Mouse (Mus musculus): Measurements from ENCODE around the gene Chn2. TPM values are rescaled to one million over a fixed set of nuclear protein-coding genes. Genes with fewer than 3 reads are reported as not detected.

The Chn2 gene
- total and polyA plus RNA-seq, 3 experiments: not detected

DNA sequence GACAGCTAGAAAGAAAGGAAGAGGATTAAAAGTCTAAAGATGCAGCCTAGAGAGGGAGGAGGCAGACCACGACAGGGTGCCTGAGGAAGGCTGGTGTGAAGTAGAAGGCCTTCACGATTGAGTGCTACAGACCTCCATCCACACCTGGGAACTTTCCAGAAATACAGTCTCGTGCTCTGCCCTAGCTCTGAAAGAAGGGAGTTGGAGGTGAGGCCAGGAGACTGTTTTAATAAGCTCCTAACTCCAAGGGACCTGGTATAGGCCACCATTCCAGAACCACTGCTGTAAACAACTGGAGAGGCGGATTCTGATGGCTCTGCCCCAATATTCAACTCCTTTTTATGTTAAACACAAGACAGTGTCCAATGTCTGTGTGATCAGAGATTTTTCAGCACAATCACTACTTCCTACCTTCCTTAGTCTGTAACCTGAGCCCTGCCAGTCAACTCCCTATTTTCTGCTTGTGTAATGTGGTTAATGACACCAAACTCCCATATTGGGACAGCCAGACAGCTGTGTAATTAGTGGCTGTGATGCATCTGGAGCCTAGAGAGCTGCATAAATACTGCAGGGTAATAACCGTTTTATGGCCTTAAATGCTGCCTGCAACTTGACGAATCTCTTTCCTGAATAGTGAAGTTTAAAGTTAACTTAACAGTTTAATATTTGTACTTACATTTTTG, 109.6 kb downstream of the Chn2 start:
- no peaks in the 10 kb centered on the region for H3K36me3 ChIP-seq (replicated peaks in 1 of 2; ENCODE audit: control insufficient read depth in 1 of 2, insufficient read depth in 1 of 2, low read length in 1 of 2)
- in situ Hi-C loops (cut with MboI; ENCODE audit: low pct_ligation_motif_present, low pct_unique_long_range_greater_than_20kb, low sequenced_read_pairs) (no loop called here), dilution Hi-C loops (cut with MboI; ENCODE audit: extremely low pct_ligation_motif_present, extremely low pct_unique_long_range_greater_than_20kb, low sequenced_read_pairs) (no loop called here)
- peaks cover 9 to 57% of the 10 kb centered on the region in 2 experiments for H3K4me1 ChIP-seq (ENCODE audit: control insufficient read depth in 1 of 2, insufficient read depth in 2 of 2)
- DNase-seq (ENCODE audit: extremely low read depth): no peak
- no peak overlapping the region for H3K4me2 ChIP-seq (ENCODE audit: insufficient read depth, low read depth, poor library complexity, severe bottlenecking)
- H3K79me2 ChIP-seq (replicated peaks; ENCODE audit: control insufficient read depth, extremely low read depth, insufficient read depth, poor library complexity, severe bottlenecking): no peaks in the 10 kb centered on the region
- no peak overlapping the region for H3K9ac ChIP-seq (ENCODE audit: insufficient read depth, low read depth)
- no peak overlapping the region for H3K4me3 ChIP-seq (replicated peaks in 1 of 3; ENCODE audit: low read depth in 2 of 3, low read length in 2 of 3, poor library complexity in 1 of 3)
- H3K27ac ChIP-seq (ENCODE audit: insufficient read depth, low read depth): no peak overlapping the region
- H3K27me3 ChIP-seq (replicated peaks): no peaks in the 10 kb centered on the region
- no peaks in the 10 kb centered on the region for H3K9me3 ChIP-seq (replicated peaks; ENCODE audit: low read length)
- TF ChIP-seq ELF1 (IDR thresholded peaks at IDR 0.05; ENCODE audit: low read depth, low read length): no peak
- TF ChIP-seq ZMIZ1 (IDR thresholded peaks at IDR 0.05; ENCODE audit: low read depth, low read length): no peak
- TF ChIP-seq ETS1 (conservative IDR thresholded peaks at IDR 0.05; ENCODE audit: low read depth, low read length): no peak
- TF ChIP-seq EP300 (IDR thresholded peaks at IDR 0.05; ENCODE audit: low read length): no peak
- no peak for TF ChIP-seq TCF12 (IDR thresholded peaks at IDR 0.05; ENCODE audit: low read depth, low read length)
- TF ChIP-seq MAFK (IDR thresholded peaks at IDR 0.05; ENCODE audit: insufficient replicate concordance, low read length): no peak
- TF ChIP-seq JUND (conservative IDR thresholded peaks at IDR 0.05; ENCODE audit: low read depth, low read length): no peak
- TF ChIP-seq HCFC1 (IDR thresholded peaks at IDR 0.05; ENCODE audit: low read depth, low read length): no peak
- no peak for TF ChIP-seq USF1 (IDR thresholded peaks at IDR 0.05; ENCODE audit: low read depth, low read length)
- TF ChIP-seq ZC3H11A (IDR thresholded peaks at IDR 0.05; ENCODE audit: low read depth, low read length): no peak
- no peak for TF ChIP-seq CHD2 (IDR thresholded peaks at IDR 0.05; ENCODE audit: low read length)
- TF ChIP-seq JUN (IDR thresholded peaks at IDR 0.05; ENCODE audit: insufficient read depth, low read depth, low read length): no peak
- TF ChIP-seq IRF4 (IDR thresholded peaks at IDR 0.05; ENCODE audit: low read depth, low read length): no peak
- TF ChIP-seq NELFE (IDR thresholded peaks at IDR 0.05; ENCODE audit: low read depth, low read length): no peak
- no peak for TF ChIP-seq GABPA (IDR thresholded peaks at IDR 0.05; ENCODE audit: insufficient replicate concordance, low read depth, low read length)
- no peak for TF ChIP-seq E2F4 (IDR thresholded peaks at IDR 0.05; ENCODE audit: insufficient replicate concordance, low read depth, low read length)
- TF ChIP-seq RAD21 (IDR thresholded peaks at IDR 0.05; ENCODE audit: low read depth, low read length): no peak
- no peak for TF ChIP-seq MAZ (IDR thresholded peaks at IDR 0.05; ENCODE audit: low read depth, low read length)
- TF ChIP-seq TBP (conservative IDR thresholded peaks at IDR 0.05; ENCODE audit: low read depth, low read length): no peak

- DNase-seq (ENCODE audit: extremely low read depth): no peak
- Histone ChIP-seq H3K4me1 (ENCODE audit: control insufficient read depth in 1 of 2, insufficient read depth in 2 of 2) (peaks cover 11 to 64% of the 10 kb centered on the region in 2 experiments), H3K9me3 (replicated peaks; ENCODE audit: low read length) (no peaks in the 10 kb centered on the region), H3K36me3 (replicated peaks in 1 of 2; ENCODE audit: control insufficient read depth in 1 of 2, insufficient read depth in 1 of 2, low read length in 1 of 2) (no peaks in the 10 kb centered on the region), H3K79me2 (replicated peaks; ENCODE audit: control insufficient read depth, extremely low read depth, insufficient read depth, poor library complexity, severe bottlenecking) (no peaks in the 10 kb centered on the region), H3K4me3 (replicated peaks in 1 of 3; ENCODE audit: low read depth in 2 of 3, low read length in 2 of 3, poor library complexity in 1 of 3) (no peak overlapping the region), H3K9ac (ENCODE audit: insufficient read depth, low read depth) (no peak overlapping the region), H3K4me2 (ENCODE audit: insufficient read depth, low read depth, poor library complexity, severe bottlenecking) (peak overlapping the region; percentile 77), H3K27ac (ENCODE audit: insufficient read depth, low read depth) (no peak overlapping the region), H3K27me3 (replicated peaks) (no peaks in the 10 kb centered on the region)
- TF ChIP-seq CHD1 (IDR thresholded peaks at IDR 0.05; ENCODE audit: low read depth, low read length) (0 out of 2 replicates have a peak, but pooled peaks have one; percentile 9), ZKSCAN1 (IDR thresholded peaks at IDR 0.05; ENCODE audit: borderline replicate concordance, low read depth, low read length) (no peak), MAX (IDR thresholded peaks at IDR 0.05; ENCODE audit: low read length) (no peak), CHD2 (IDR thresholded peaks at IDR 0.05; ENCODE audit: low read length) (0 out of 2 replicates have a peak, but pooled peaks have one; percentile 14)
- in situ Hi-C loops (cut with MboI; ENCODE audit: low pct_ligation_motif_present, low pct_unique_long_range_greater_than_20kb, low sequenced_read_pairs): no loop called here
- dilution Hi-C loops (cut with MboI; ENCODE audit: extremely low pct_ligation_motif_present, extremely low pct_unique_long_range_greater_than_20kb, low sequenced_read_pairs): no loop called here
Measured at GRCm38 (mm10) chr6:54150821-54151220, 111.5 kb downstream of the Chn2 start.
